Mouse (Mus musculus) neural tube, embryonic 14.5 days (tissue): Measurements from ENCODE around the gene Faf2. TPM values are rescaled to one million over a fixed set of nuclear protein-coding genes. Genes with fewer than 3 reads are reported as not detected.

Experiments
- ATAC-seq: fragments of 200-750 bp; cut with Nextera tagmentation; 2 replicates; pipeline ENCODE4 v1.8.0; 2017; ENCODE audit warnings: low read depth, mild to moderate bottlenecking, moderate TSS enrichment, moderate library complexity
- H3K27ac ChIP-seq: fragments of 300-500 bp; sonication (generic); 2 replicates; pipeline ENCODE4 v1.5.1; 2014; ENCODE audit warnings: low read depth, mild to moderate bottlenecking, control low read depth, low read length, moderate library complexity, mixed read lengths
- H3K27me3 ChIP-seq: fragments of 300-500 bp; sonication (generic); 2 replicates; pipeline ENCODE4 v1.6.1; 2014; ENCODE audit warnings: low read length; ENCODE audit not compliant: control insufficient read depth, insufficient read depth
- H3K36me3 ChIP-seq: fragments of 300-500 bp; sonication (generic); 2 replicates; pipeline ENCODE4 v1.6.1; 2014; ENCODE audit warnings: low read length, mixed read lengths; ENCODE audit not compliant: control insufficient read depth, insufficient read depth
- H3K4me1 ChIP-seq: fragments of 300-500 bp; sonication (generic); 2 replicates; pipeline ENCODE4 v1.6.1; 2014; ENCODE audit warnings: low read length; ENCODE audit not compliant: control insufficient read depth, insufficient read depth
- H3K4me2 ChIP-seq: fragments of 300-500 bp; sonication (generic); 2 replicates; pipeline ENCODE4 v1.6.1; 2014; ENCODE audit warnings: mild to moderate bottlenecking, low read depth, low read length, control low read depth
- H3K4me3 ChIP-seq: fragments of 300-500 bp; sonication (generic); 2 replicates; pipeline ENCODE4 v1.5.1; 2014; ENCODE audit warnings: low read depth, low read length, control low read depth, mixed read lengths
- H3K9ac ChIP-seq: fragments of 300-500 bp; sonication (generic); replicated peaks from 2 replicates; pipeline ENCODE4 v1.6.1; 2014; ENCODE audit warnings: low read depth, mild to moderate bottlenecking, control low read depth, low read length, mixed read lengths
- H3K9me3 ChIP-seq: fragments of 300-500 bp; sonication (generic); 2 replicates; pipeline ENCODE4 v1.6.1; 2016; ENCODE audit warnings: low read length; ENCODE audit not compliant: control insufficient read depth
- WGBS: fragments of 180-500 bp; shearing (Covaris S2); extraction: QIAGEN DNeasy Blood & Tissue Kit; methylation state at CpG from one replicate; pipeline ENCODE4 v1.1.7; 2014; 5-methylcytosine and 5-hydroxymethylcytosine counted together
- polyA plus RNA-seq: library from polyadenylated mRNA; unstranded; fragments of >200 nt; fragmentation: Nextera tagmentation; extraction: Ambion mirVana; gene quantifications from 2 replicates; pipeline ENCODE4 v1.2.1, GENCODE M21; 2014

The Faf2 gene
- polyA plus RNA-seq, 1 experiment from 2014 or later = 97.9 TPM

DNA sequence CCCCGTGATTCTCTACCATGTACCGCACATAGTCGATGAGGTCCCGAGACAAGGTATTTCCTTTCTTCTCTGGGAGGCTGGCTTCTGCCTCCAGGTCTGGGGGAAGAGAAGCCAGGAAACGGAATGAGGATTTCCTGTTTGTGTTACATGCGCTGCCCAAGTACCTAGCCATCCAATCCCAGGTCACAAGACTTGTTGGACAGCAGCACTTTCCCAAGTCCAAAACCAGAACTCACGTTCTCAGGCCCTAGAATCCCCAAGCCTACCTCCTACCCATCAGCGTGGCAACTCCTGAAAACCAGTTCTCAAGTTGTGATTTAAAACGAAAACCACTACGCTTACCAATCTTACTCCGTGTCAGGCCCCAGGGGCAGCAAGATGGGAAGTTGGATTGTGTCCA is 35.8 kb upstream of the Faf2 start:
- H3K27ac ChIP-seq = no peak overlapping the region
- peaks cover 18% of the 10 kb centered on the region for H3K36me3 ChIP-seq
- WGBS = 94% methylated on average over 11 of the region's 11 CpGs

DNA sequence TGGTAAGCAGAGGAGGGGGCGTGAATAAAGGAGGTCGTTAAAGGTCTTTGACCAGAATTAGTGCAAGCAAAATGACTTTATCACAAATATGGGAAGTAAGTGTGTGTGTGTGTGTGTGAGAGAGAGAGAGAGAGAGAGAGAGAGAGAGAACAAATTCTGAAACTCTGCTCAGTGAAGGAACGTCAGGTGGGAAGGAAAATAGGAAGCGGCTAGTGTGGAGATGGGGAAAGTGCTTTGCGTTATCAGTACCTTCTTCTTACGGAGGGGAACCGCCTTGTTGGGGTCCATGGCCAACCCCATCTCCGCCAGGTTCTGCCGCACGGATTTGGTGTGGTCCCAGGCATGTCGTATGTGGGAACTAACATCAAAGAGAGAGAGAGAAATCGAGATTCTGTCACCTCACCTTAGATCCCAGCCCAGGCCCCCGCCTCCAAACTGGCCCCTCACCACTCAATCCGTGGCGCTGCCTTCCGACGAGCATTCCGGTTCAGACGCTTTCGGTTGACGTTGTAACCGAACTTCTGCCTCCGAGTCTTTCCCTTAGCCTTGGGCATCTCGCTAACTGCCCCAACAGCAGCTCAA is 32.1 kb upstream of the Faf2 start:
- H3K4me3 ChIP-seq = peak overlapping the region; percentile 70
- peak; percentile 18; the same call in 1 of the 2 replicates for ATAC-seq
- H3K9me3 ChIP-seq = no peaks in the 10 kb centered on the region
- H3K27me3 ChIP-seq = no peaks in the 10 kb centered on the region
- 2% methylated on average over 24 of the region's 24 CpGs for WGBS
- H3K9ac ChIP-seq = peak overlapping the region; percentile 50
- H3K27ac ChIP-seq = no peak overlapping the region
- H3K4me2 ChIP-seq = peak overlapping the region; percentile 72
- H3K4me1 ChIP-seq = peaks cover 14% of the 10 kb centered on the region; the same call in 1 of the 2 replicates
- H3K36me3 ChIP-seq = no peaks in the 10 kb centered on the region; the same call in 1 of the 2 replicates

More for the DNA sequence above, 35.8 kb upstream of the Faf2 start:
- H3K4me2 ChIP-seq = no peak overlapping the region
- H3K9me3 ChIP-seq = no peaks in the 10 kb centered on the region
- H3K4me1 ChIP-seq = peaks cover 7% of the 10 kb centered on the region; the same call in 1 of the 2 replicates
- no peak for ATAC-seq
- no peaks in the 10 kb centered on the region for H3K27me3 ChIP-seq
- H3K4me3 ChIP-seq = no peak overlapping the region
- no peak overlapping the region for H3K9ac ChIP-seq

GRCm38 (mm10) chr13:54589996-54590951 is 31.3 kb upstream of the Faf2 start, which contains the start of the genes Nop16 and Higd2a:
Gene Nop16, minus strand, starts transcription at chr13:54590090.
Gene Higd2a, plus strand, starts transcription at chr13:54590207.
- peak within 1 kb of the TSS; percentile 89 for H3K27ac ChIP-seq
- peak; percentile 97 for ATAC-seq
- H3K9ac ChIP-seq = peak within 1 kb of the TSS; percentile 72
- peaks cover 5% of the 10 kb centered on the region; the same call in 1 of the 2 replicates for H3K36me3 ChIP-seq
- peak within 1 kb of the TSS; percentile 70 for H3K4me3 ChIP-seq
- peak within 1 kb of the TSS; percentile 72 for H3K4me2 ChIP-seq
- under 1% methylated on average over 50 of the region's 51 CpGs for WGBS
- no peaks in the 10 kb centered on the region for H3K27me3 ChIP-seq
- no peaks in the 10 kb centered on the region for H3K9me3 ChIP-seq
- peaks cover 14% of the 10 kb centered on the region; the same call in 1 of the 2 replicates for H3K4me1 ChIP-seq

DNA sequence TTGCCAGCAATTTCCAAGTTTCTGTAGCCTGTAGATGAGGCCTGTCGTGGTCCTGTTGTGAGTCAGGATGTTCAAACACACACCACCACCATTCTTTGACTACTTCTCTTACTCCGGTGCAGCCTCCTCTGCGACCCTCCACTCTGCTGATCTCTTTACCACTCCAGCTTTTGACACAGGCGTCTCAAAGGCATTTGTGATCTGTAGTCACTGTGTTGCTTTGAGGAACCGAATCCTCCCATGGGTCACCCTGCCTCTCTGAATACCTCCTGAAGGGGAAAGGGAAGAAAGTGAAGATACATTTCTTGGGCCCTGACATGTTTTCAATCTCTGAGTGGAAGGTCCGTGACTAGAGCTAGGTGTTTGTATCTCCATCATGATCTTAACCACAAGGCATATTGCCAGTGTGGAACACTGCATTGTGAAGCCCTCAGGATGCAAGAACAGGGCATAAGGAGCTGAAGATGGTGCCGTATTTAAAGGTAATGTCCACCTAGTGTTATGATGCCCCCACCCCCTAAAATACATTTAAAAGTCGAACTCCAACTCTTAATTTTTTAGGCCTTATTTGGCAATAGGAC is 29.7 kb upstream of the Faf2 start:
- no peak overlapping the region for H3K9ac ChIP-seq
- no peak overlapping the region for H3K27ac ChIP-seq
- H3K27me3 ChIP-seq = no peaks in the 10 kb centered on the region
- no peaks in the 10 kb centered on the region for H3K9me3 ChIP-seq
- H3K36me3 ChIP-seq = peaks cover 5% of the 10 kb centered on the region; the same call in 1 of the 2 replicates
- ATAC-seq = no peak
- peak overlapping the region; percentile 4; the same call in 1 of the 2 replicates for H3K4me2 ChIP-seq
- 91% methylated on average over 8 of the region's 8 CpGs for WGBS
- H3K4me1 ChIP-seq = peaks cover 14% of the 10 kb centered on the region; the same call in 1 of the 2 replicates
- 0 out of 2 replicates have a peak overlapping the region, but pooled peaks have one; percentile 1 for H3K4me3 ChIP-seq

GRCm38 (mm10) chr13:54593617-54594016 is 28.0 kb upstream of the Faf2 start:
- Histone ChIP-seq H3K4me2 (no peak overlapping the region), H3K27me3 (no peaks in the 10 kb centered on the region), H3K4me1 (peaks cover 14% of the 10 kb centered on the region; the same call in 1 of the 2 replicates), H3K9me3 (no peaks in the 10 kb centered on the region), H3K9ac (no peak overlapping the region), H3K4me3 (no peak overlapping the region), H3K27ac (no peak overlapping the region), H3K36me3 (peaks cover 10% of the 10 kb centered on the region; the same call in 1 of the 2 replicates)
- no peak for ATAC-seq
- WGBS = 91% methylated on average over 11 of the region's 11 CpGs

DNA sequence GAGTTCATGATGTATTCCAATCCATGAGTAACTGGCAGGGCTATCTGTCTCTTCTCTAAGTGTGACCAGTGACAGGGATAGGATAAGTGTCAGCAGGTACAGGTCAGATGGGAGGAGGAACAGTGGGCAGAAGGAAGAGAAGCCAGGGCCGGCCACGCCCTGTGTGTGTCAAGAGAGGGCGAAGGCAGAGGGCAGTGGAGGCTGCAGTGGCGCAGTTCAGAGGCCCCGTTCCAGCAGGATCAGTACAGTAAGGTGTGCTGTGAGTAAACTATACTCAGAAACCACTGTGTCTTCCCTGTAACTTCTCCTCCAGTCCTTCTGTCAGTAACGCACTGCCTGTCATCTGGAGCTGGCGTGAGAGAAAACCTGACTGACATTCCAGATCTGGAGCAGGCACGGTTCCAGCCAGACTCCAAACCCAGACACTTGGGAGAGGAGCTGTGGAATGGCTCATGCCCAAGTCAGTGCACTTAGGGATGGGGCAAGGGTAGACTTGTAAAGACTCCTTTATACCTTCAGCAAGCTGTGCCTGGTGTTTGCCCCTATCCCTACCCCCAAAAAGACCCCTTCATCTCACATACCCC is 25.4 kb upstream of the Faf2 start:
- no peaks in the 10 kb centered on the region for H3K27me3 ChIP-seq
- H3K4me1 ChIP-seq = peaks cover 6% of the 10 kb centered on the region; the same call in 1 of the 2 replicates
- H3K9ac ChIP-seq = no peak overlapping the region
- H3K4me2 ChIP-seq = no peak overlapping the region
- 84% methylated on average over 8 of the region's 8 CpGs for WGBS
- peaks cover 10% of the 10 kb centered on the region; the same call in 1 of the 2 replicates for H3K36me3 ChIP-seq
- ATAC-seq = no peak; the same call in 1 of the 2 replicates
- H3K27ac ChIP-seq = no peak overlapping the region
- no peaks in the 10 kb centered on the region for H3K9me3 ChIP-seq
- H3K4me3 ChIP-seq = no peak overlapping the region

- Histone ChIP-seq H3K4me1 (no peaks in the 10 kb centered on the region), H3K9me3 (no peaks in the 10 kb centered on the region), H3K9ac (no peak overlapping the region), H3K27me3 (no peaks in the 10 kb centered on the region), H3K4me2 (no peak overlapping the region), H3K27ac (no peak overlapping the region), H3K36me3 (peaks cover 10% of the 10 kb centered on the region; the same call in 1 of the 2 replicates), H3K4me3 (no peak overlapping the region)
- 65% methylated on average over 5 of the region's 5 CpGs for WGBS
- no peak for ATAC-seq
These were observed 24.7 kb upstream of the Faf2 start for GRCm38 (mm10) chr13:54596870-54597269.

DNA sequence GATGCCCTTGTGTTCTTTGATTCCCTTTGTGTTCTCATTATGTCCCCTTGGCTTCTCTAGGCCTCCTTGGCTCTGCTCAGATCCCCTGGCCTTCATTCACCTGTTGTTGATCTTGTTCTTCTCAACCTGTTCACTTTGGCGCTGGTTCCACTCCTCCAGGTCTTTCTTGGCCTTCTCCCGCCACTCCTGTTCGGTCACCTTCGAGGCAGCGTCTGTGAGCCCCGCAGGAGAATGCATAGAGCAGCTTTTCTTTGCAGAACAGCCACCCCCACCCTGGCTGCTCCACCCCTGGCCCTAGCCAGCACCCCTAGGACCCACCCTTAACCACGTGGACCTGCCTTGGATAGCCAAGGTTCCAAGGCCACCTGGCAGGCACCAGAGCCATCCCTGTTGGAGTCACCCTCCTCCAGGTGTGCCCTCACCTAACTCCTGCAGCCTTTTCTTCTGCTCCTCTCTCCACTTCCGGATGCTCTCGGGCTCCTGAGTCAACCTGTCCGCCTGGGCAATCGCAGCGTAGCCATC is 22.9 kb upstream of the Faf2 start:
- no peak overlapping the region for H3K9ac ChIP-seq
- H3K9me3 ChIP-seq = no peaks in the 10 kb centered on the region
- peaks cover 10% of the 10 kb centered on the region; the same call in 1 of the 2 replicates for H3K36me3 ChIP-seq
- H3K4me2 ChIP-seq = no peak overlapping the region
- H3K27me3 ChIP-seq = no peaks in the 10 kb centered on the region
- no peak overlapping the region for H3K27ac ChIP-seq
- 92% methylated on average over 12 of the region's 12 CpGs for WGBS
- no peaks in the 10 kb centered on the region for H3K4me1 ChIP-seq
- no peak overlapping the region for H3K4me3 ChIP-seq
- ATAC-seq = no peak
